Mouse (Mus musculus) erythroid progenitor cell, adult 5-6 weeks (primary cell): Measurements from ENCODE around the gene Hmgcll1. TPM values are rescaled to one million over a fixed set of nuclear protein-coding genes. Genes with fewer than 3 reads are reported as not detected.
"Not testable (repeated sequence)": the region's sequence is repeated elsewhere in the genome, so short reads cannot be mapped to it uniquely, and the experiment has no call there.

ENCODE experiments used
- ATAC-seq: replicated peaks from 2 replicates; pipeline ENCODE4 v1.8.0; 2016; ENCODE audit warnings: moderate number of reproducible peaks, mild to moderate bottlenecking, moderate TSS enrichment, inconsistent platforms; ENCODE audit not compliant: poor library complexity, low FRiP score, severe bottlenecking
- total RNA-seq, 2 experiments: library from RNA; stranded (forward) in 1 of 2; stranded (reverse) in 1 of 2; fragments of 150-400 nt in 1 of 2; fragments of 186-747, 209-891 nt in 1 of 2; gene quantifications; 2 replicates each; pipeline versions ENCODE4 v1.2.3 to v1.2.4; 2015 to 2017; ENCODE audit warnings: low replicate concordance in 2 of 2

The Hmgcll1 gene
- total RNA-seq, 2 experiments from 2014 or later = 0.53 TPM; not detected in 1

- ATAC-seq = no peak
Measured at GRCm38 (mm10) chr9:76039711-76040110, 25.1 kb downstream of the Hmgcll1 start.

- ATAC-seq = no peak
Measured at GRCm38 (mm10) chr9:76043341-76043740, 28.7 kb downstream of the Hmgcll1 start.

GRCm38 (mm10) chr9:76060935-76061334 is 46.3 kb downstream of the Hmgcll1 start:
- ATAC-seq = no peak

GRCm38 (mm10) chr9:76061492-76061891 is 46.8 kb downstream of the Hmgcll1 start:
- no peak for ATAC-seq

- no peak for ATAC-seq
Measured at GRCm38 (mm10) chr9:76064164-76064563, 49.5 kb downstream of the Hmgcll1 start.

GRCm38 (mm10) chr9:76091561-76091960 is 76.9 kb downstream of the Hmgcll1 start:
- no peak for ATAC-seq

- no peak for ATAC-seq
Measured at GRCm38 (mm10) chr9:76097221-76097620, 82.6 kb downstream of the Hmgcll1 start.

- ATAC-seq = no peak
Measured at GRCm38 (mm10) chr9:76099981-76100380, 85.3 kb downstream of the Hmgcll1 start.

GRCm38 (mm10) chr9:76104416-76104815 is 89.8 kb downstream of the Hmgcll1 start:
- ATAC-seq = not testable (repeated sequence)

GRCm38 (mm10) chr9:76104846-76105245 is 90.2 kb downstream of the Hmgcll1 start:
- no peak for ATAC-seq

- ATAC-seq = not testable (repeated sequence)
Measured at GRCm38 (mm10) chr9:76122888-76123287, 108.2 kb downstream of the Hmgcll1 start.

- no peak for ATAC-seq
Measured at GRCm38 (mm10) chr9:76124249-76124648, 109.6 kb downstream of the Hmgcll1 start.

GRCm38 (mm10) chr9:76129353-76129752 is 114.7 kb downstream of the Hmgcll1 start:
- ATAC-seq = no peak

- ATAC-seq = no peak
Measured at GRCm38 (mm10) chr9:76134042-76134441, 119.4 kb downstream of the Hmgcll1 start.

- no peak for ATAC-seq
Measured at GRCm38 (mm10) chr9:76138378-76139109, 123.9 kb downstream of the Hmgcll1 start.

- ATAC-seq = no peak
Measured at GRCm38 (mm10) chr9:76145593-76145992, 130.9 kb downstream of the Hmgcll1 start.

GRCm38 (mm10) chr9:76162446-76162845 is 147.8 kb downstream of the Hmgcll1 start:
- ATAC-seq = no peak

GRCm38 (mm10) chr9:76168355-76168754 is 153.7 kb downstream of the Hmgcll1 start:
- no peak for ATAC-seq

- no peak for ATAC-seq
Measured at GRCm38 (mm10) chr9:76172686-76173295, 158.1 kb downstream of the Hmgcll1 start.

- ATAC-seq = no peak
Measured at GRCm38 (mm10) chr9:76179221-76179620, 164.6 kb downstream of the Hmgcll1 start.
